Mouse (Mus musculus) MEL (cell line): ENCODE measurements around the gene Fam131c. TPM values are rescaled to one million over a fixed set of nuclear protein-coding genes. Genes with fewer than 3 reads are reported as not detected.
A peak's percentile ranks its signal among the peaks of the same experiment; 100 is the strongest.

ENCODE experiments used
- DNase-seq: peaks from one replicate; pipeline ENCODE4 v3.0.0; 2011; ENCODE audit warnings: low read depth, low spot score
- H3K27ac ChIP-seq: 2 replicates; pipeline ENCODE4 v1.5.1; 2012; ENCODE audit warnings: low read depth, mild to moderate bottlenecking, control low read depth, low read length, moderate library complexity; ENCODE audit not compliant: control insufficient read depth
- H3K27me3 ChIP-seq, 2 experiments: fragments of 150-350 bp in 1 of 2; sonication (generic) in 1 of 2; 2 replicates each; pipeline ENCODE4 v1.6.1; 2012; ENCODE audit warnings: low read length in 2 of 2, mild to moderate bottlenecking in 2 of 2, improper control_type of control experiment in 1 of 2, moderate library complexity in 1 of 2; ENCODE audit not compliant: insufficient read depth in 2 of 2, control insufficient read depth in 1 of 2
- H3K36me3 ChIP-seq, 2 experiments: 2 replicates each; pipeline ENCODE4 v1.6.1; 2012 to 2014; ENCODE audit warnings: low read length in 2 of 2, improper control_type of control experiment in 1 of 2, inconsistent platforms in 1 of 2, mild to moderate bottlenecking in 1 of 2; ENCODE audit not compliant: insufficient read depth in 2 of 2, control insufficient read depth in 1 of 2
- H3K4me1 ChIP-seq, 2 experiments: fragments of 150-350 bp in 1 of 2; sonication (generic) in 1 of 2; 2 replicates each; pipeline ENCODE4 v1.6.1; 2012; ENCODE audit warnings: low read length in 2 of 2, improper control_type of control experiment in 1 of 2, mild to moderate bottlenecking in 1 of 2; ENCODE audit not compliant: insufficient read depth in 2 of 2, control insufficient read depth in 1 of 2
- H3K4me3 ChIP-seq, 2 experiments: fragments of 150-350 bp in 1 of 2; sonication (generic) in 1 of 2; 2 replicates each; pipeline ENCODE4 v1.5.1; 2012; ENCODE audit warnings: low read depth in 2 of 2, low read length in 2 of 2, mild to moderate bottlenecking in 2 of 2, moderate library complexity in 2 of 2, control low read depth in 1 of 2, improper control_type of control experiment in 1 of 2; ENCODE audit not compliant: control insufficient read depth in 1 of 2, insufficient read depth in 1 of 2
- H3K79me2 ChIP-seq: 2 replicates; pipeline ENCODE4 v1.6.1; 2012; ENCODE audit warnings: mild to moderate bottlenecking, low read length, moderate library complexity; ENCODE audit not compliant: control insufficient read depth, poor library complexity, insufficient read depth
- H3K9ac ChIP-seq: 2 replicates; pipeline ENCODE4 v1.6.1; 2012; ENCODE audit warnings: low read depth, mild to moderate bottlenecking, control low read depth, low read length, moderate library complexity; ENCODE audit not compliant: control insufficient read depth, poor library complexity, severe bottlenecking
- H3K9me3 ChIP-seq: fragments of 150-350 bp; sonication (generic); replicated peaks from 2 replicates; pipeline ENCODE4 v1.6.1; 2012; ENCODE audit warnings: mild to moderate bottlenecking, low read length, improper control_type of control experiment, moderate library complexity; ENCODE audit not compliant: insufficient read depth
- CTCF ChIP-seq, 3 experiments: IDR thresholded peaks in 2 of 3; conservative IDR thresholded peaks in 1 of 3; 2 replicates each; pipeline ENCODE4 v1.5.1; 2011 to 2012; ENCODE audit warnings: low read length in 3 of 3, low read depth in 2 of 3, mild to moderate bottlenecking in 2 of 3, improper control_type of control experiment in 1 of 3, inconsistent platforms in 1 of 3, mixed read lengths in 1 of 3, moderate library complexity in 1 of 3; ENCODE audit not compliant: control insufficient read depth in 1 of 3, insufficient read depth in 1 of 3, poor library complexity in 1 of 3, severe bottlenecking in 1 of 3
- ELF1 ChIP-seq: IDR thresholded peaks from 2 replicates; pipeline ENCODE4 v1.6.1; 2014; ENCODE audit warnings: low read depth, mild to moderate bottlenecking, inconsistent platforms, low read length, improper control_type of control experiment, moderate library complexity
- ETS1 ChIP-seq: IDR thresholded peaks from 2 replicates; pipeline ENCODE4 v1.6.1; 2012; ENCODE audit warnings: low read depth, mild to moderate bottlenecking, inconsistent platforms, low read length, improper control_type of control experiment, moderate library complexity
- HCFC1 ChIP-seq: IDR thresholded peaks from 2 replicates; pipeline ENCODE4 v1.6.1; 2012; ENCODE audit warnings: low read depth, mild to moderate bottlenecking, inconsistent platforms, low read length, improper control_type of control experiment, moderate library complexity
- JUND ChIP-seq: IDR thresholded peaks from 2 replicates; pipeline ENCODE4 v1.6.1; 2011; ENCODE audit warnings: low read depth, mild to moderate bottlenecking, improper control_type of control experiment, low read length
- KAT2A ChIP-seq: conservative IDR thresholded peaks from 2 replicates; pipeline ENCODE4 v1.6.1; 2012; ENCODE audit warnings: low read depth, low read length, improper control_type of control experiment, inconsistent platforms
- MAX ChIP-seq: IDR thresholded peaks from 2 replicates; pipeline ENCODE4 v1.6.1; 2011; ENCODE audit warnings: low read length, improper control_type of control experiment
- MAZ ChIP-seq: IDR thresholded peaks from 2 replicates; pipeline ENCODE4 v1.6.1; 2012; ENCODE audit warnings: low read depth, mild to moderate bottlenecking, inconsistent platforms, low read length, improper control_type of control experiment
- MXI1 ChIP-seq: IDR thresholded peaks from 2 replicates; pipeline ENCODE4 v1.6.1; 2011; ENCODE audit warnings: mild to moderate bottlenecking, low read depth, low read length, improper control_type of control experiment
- MYB ChIP-seq: IDR thresholded peaks from 2 replicates; pipeline ENCODE4 v1.6.1; 2011; ENCODE audit warnings: mild to moderate bottlenecking, low read depth, low read length, improper control_type of control experiment
- NELFE ChIP-seq: IDR thresholded peaks from 2 replicates; pipeline ENCODE4 v1.6.1; 2011; ENCODE audit warnings: low read depth, low read length, improper control_type of control experiment
- NRF1 ChIP-seq: IDR thresholded peaks from 2 replicates; pipeline ENCODE4 v1.6.1; 2014; ENCODE audit warnings: low read depth, mild to moderate bottlenecking, inconsistent platforms, low read length, improper control_type of control experiment, moderate library complexity; ENCODE audit not compliant: poor library complexity, insufficient read depth, severe bottlenecking
- POLR2AphosphoS2 ChIP-seq: IDR thresholded peaks from 2 replicates; pipeline ENCODE4 v1.6.1; 2011; ENCODE audit warnings: low read length, improper control_type of control experiment
- TAL1 ChIP-seq: IDR thresholded peaks from 2 replicates; pipeline ENCODE4 v1.6.1; 2012; ENCODE audit warnings: mild to moderate bottlenecking, inconsistent platforms, low read length, moderate library complexity, mixed read lengths
- TBP ChIP-seq: IDR thresholded peaks from 2 replicates; pipeline ENCODE4 v1.8.0; 2011; ENCODE audit warnings: low read depth, low read length, improper control_type of control experiment
- UBTF ChIP-seq: IDR thresholded peaks from 2 replicates; pipeline ENCODE4 v1.6.1; 2012; ENCODE audit warnings: low read depth, mild to moderate bottlenecking, inconsistent platforms, low read length, improper control_type of control experiment, moderate library complexity, borderline replicate concordance; ENCODE audit not compliant: insufficient read depth
- USF1 ChIP-seq: IDR thresholded peaks from 2 replicates; pipeline ENCODE4 v1.6.1; 2014; ENCODE audit warnings: low read depth, mild to moderate bottlenecking, inconsistent platforms, low read length, improper control_type of control experiment, moderate library complexity
- ZC3H11A ChIP-seq: IDR thresholded peaks from 2 replicates; pipeline ENCODE4 v1.6.1; 2012; ENCODE audit warnings: low read depth, mild to moderate bottlenecking, inconsistent platforms, low read length, improper control_type of control experiment
- ZKSCAN1 ChIP-seq: IDR thresholded peaks from 2 replicates; pipeline ENCODE4 v1.6.1; 2012; ENCODE audit warnings: low read depth, mild to moderate bottlenecking, inconsistent platforms, low read length, improper control_type of control experiment, moderate library complexity
- ZMIZ1 ChIP-seq: IDR thresholded peaks from 2 replicates; pipeline ENCODE4 v1.6.1; 2012; ENCODE audit warnings: low read depth, mild to moderate bottlenecking, inconsistent platforms, low read length, improper control_type of control experiment, moderate library complexity
- ZNF384 ChIP-seq: IDR thresholded peaks from 2 replicates; pipeline ENCODE4 v1.6.1; 2012; ENCODE audit warnings: low read depth, mild to moderate bottlenecking, inconsistent platforms, low read length, improper control_type of control experiment
- polyA plus RNA-seq, 2 experiments: library from polyadenylated mRNA; stranded (reverse) in 1 of 2; unstranded in 1 of 2; fragments of >175 nt in 1 of 2; fragments of >200 nt in 1 of 2; gene quantifications; 2 replicates each; pipeline versions ENCODE4 v1.2.1 to v1.2.4; 2012; ENCODE audit warnings: low replicate concordance in 2 of 2, low read depth in 1 of 2; ENCODE audit not compliant: insufficient read length in 2 of 2, insufficient read depth in 1 of 2, missing spikeins in 1 of 2
- total RNA-seq: library from RNA; depleted of rRNA; stranded (reverse); fragments of 300-350 nt; gene quantifications from 2 replicates; pipeline ENCODE4 v1.2.3, GENCODE M21; 2012

Gene Fam131c
- total and polyA plus RNA-seq, 3 experiments = not detected

DNA sequence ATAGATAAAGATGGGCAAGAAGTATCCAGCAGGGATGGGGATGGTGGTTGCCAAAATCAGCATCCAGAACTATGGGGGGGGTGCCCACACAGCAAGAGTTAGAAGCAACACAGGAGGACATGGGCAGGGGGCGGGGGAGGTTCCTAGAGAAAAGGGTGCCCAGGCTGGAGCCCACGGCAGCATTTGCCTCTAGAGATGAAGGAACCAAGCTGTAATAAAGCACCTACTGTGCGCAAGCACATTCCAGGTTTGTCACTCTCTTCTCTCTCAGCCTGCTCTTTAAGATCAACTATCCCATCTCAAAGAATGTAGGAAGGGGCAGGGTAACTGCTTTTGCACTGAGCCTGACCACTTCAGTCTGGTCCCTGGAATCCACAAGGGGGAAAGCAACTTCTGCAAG lies 40.6 kb downstream of the Fam131c start:
- no peak overlapping the region for H3K9ac ChIP-seq
- no peaks in the 10 kb centered on the region for H3K4me1 ChIP-seq
- no peaks in the 10 kb centered on the region for H3K9me3 ChIP-seq
- H3K4me3 ChIP-seq = no peak overlapping the region
- no peaks in the 10 kb centered on the region for H3K36me3 ChIP-seq
- no peaks in the 10 kb centered on the region for H3K27me3 ChIP-seq
- DNase-seq = no peak
- TF ChIP-seq MAX = no peak
- TF ChIP-seq ZKSCAN1 = peak; percentile 84
- TF ChIP-seq TBP = no peak
- TF ChIP-seq POLR2AphosphoS2 = no peak
- no peak for TF ChIP-seq ETS1
- no peak overlapping the region for H3K27ac ChIP-seq
- no peaks in the 10 kb centered on the region for H3K79me2 ChIP-seq

DNA sequence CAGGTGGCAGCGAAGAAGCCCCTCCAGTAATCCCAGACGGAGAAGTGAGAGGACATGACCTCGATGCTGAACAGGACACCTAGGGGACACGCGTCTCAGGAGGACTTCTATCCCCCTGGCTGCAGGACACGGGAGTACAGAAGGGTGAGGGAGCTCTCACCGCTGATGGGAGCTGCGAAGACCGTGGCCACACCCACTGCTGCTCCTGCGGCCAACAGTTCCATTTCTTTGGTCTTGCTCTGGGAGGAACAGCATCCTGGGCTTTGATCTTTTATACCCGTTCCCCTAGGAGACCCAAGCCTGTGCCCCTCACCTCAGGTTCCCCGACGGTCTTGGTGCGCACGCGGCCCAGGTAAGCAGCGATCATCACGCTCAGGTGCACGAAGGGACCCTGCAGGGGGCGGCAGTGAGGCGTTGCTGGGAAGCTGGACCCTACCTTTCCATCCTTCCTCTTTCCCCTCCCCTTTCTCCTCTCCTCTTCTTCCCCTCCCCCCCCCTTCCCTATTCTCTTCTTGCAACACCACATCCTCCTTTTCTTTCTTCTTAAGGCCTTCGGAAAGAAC lies 43.5 kb downstream of the Fam131c start:
- Histone ChIP-seq H3K27ac (no peak overlapping the region), H3K36me3 (no peaks in the 10 kb centered on the region), H3K79me2 (no peaks in the 10 kb centered on the region), H3K4me1 (no peaks in the 10 kb centered on the region), H3K9ac (no peak overlapping the region), H3K9me3 (no peaks in the 10 kb centered on the region), H3K27me3 (no peaks in the 10 kb centered on the region; a peak in 1 of 4 replicates), H3K4me3 (no peak overlapping the region)
- DNase-seq = no peak
- TF ChIP-seq NELFE = no peak
- no peak for TF ChIP-seq NRF1
- no peak for TF ChIP-seq ZKSCAN1
- no peak for TF ChIP-seq ZC3H11A
- TF ChIP-seq CTCF (IDR thresholded peaks at IDR 0.05 in 2 of 3, conservative IDR thresholded peaks at IDR 0.05 in 1 of 3; ENCODE audit: control insufficient read depth in 1 of 3, insufficient read depth in 1 of 3, low read depth in 2 of 3, low read length in 3 of 3, poor library complexity in 1 of 3, severe bottlenecking in 1 of 3) = peak; percentile 18 to 56 (median 28); a peak in 5 of 6 replicates
- no peak for TF ChIP-seq ZNF384
- TF ChIP-seq MYB = no peak
- TF ChIP-seq USF1 = no peak

DNA sequence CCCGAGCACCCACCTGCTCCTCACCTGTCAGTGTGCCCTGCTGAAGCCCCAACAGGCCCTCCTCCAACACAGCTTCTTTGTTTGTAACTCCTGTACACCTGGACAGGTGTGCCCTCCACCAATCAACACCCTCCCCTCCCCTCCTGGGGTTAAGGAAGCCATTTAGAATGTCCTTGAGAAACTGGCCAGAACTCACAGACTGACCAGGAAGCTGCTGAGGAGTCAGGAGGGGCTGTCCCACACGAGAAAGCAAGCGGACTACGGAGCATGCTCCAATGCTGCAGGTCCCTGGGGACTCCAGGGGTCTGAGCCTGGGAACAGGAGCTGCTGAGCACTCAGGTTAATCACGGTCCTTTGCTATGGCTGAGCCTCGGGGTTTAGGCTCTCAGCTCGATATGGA lies 47.9 kb downstream of the Fam131c start, which contains the start of gene Clcnkb:
Gene Clcnkb (minus strand): TSS at position 91 of the 400 bp plus-strand sequence.
- Histone ChIP-seq H3K4me3 (no peak within 1 kb of the TSS), H3K79me2 (no peaks in the 10 kb centered on the region), H3K9me3 (no peaks in the 10 kb centered on the region), H3K27me3 (peaks cover 0 to 1% of the 10 kb centered on the region in 2 experiments; a peak in 2 of 4 replicates), H3K4me1 (no peaks in the 10 kb centered on the region), H3K36me3 (no peaks in the 10 kb centered on the region), H3K27ac (no peak within 1 kb of the TSS), H3K9ac (no peak within 1 kb of the TSS)
- TF ChIP-seq TAL1 (no peak), ELF1 (no peak), MAZ (no peak), ZC3H11A (no peak), JUND (no peak), MXI1 (no peak), ZKSCAN1 (no peak), UBTF (no peak), POLR2AphosphoS2 (no peak), HCFC1 (no peak), ZMIZ1 (no peak), KAT2A (no peak), MAX (no peak)
- DNase-seq = no peak
